Comparison of ENCODE assay signal across 23 mouse cellular contexts in genomic region chr9:50876287-50876686, GRCm38 (mm10). TPM values are rescaled to one million over a fixed set of nuclear protein-coding genes. Genes with fewer than 3 reads are reported as not detected.
A peak's percentile ranks its signal among the peaks of the same experiment; 100 is the strongest.
DNase-seq lines count a peak whose midpoint lies in the region; ATAC-seq and TF ChIP-seq lines count a peak whose summit lies in the region.
"Had no signal": no experiment of that assay in that cellular context is flagged by ENCODE, and none has a peak within 500 bp of the region (broad histone marks: within the 10 kb centered on the region; RNA-seq: fewer than 3 reads in every experiment).

No protein-coding gene starts in this region.

- H3K36me3 ChIP-seq in liver, postnatal 0 days (replicated peaks; ENCODE audit: insufficient read depth, low read length): peaks cover 75% of the 10 kb centered on the region
- H3K36me3 ChIP-seq in liver, embryonic 11.5 days (ENCODE audit: control insufficient read depth, insufficient read depth, low read length): peaks cover 49% of the 10 kb centered on the region

- H3K4me3 ChIP-seq in liver, postnatal 0 days (ENCODE audit: low read depth, low read length): no peak overlapping the region
- H3K4me3 ChIP-seq in liver, embryonic 11.5 days (ENCODE audit: low read depth, low read length): no peak overlapping the region
- no peak overlapping the region for H3K4me3 ChIP-seq in brown adipose tissue, adult 24 weeks (ENCODE audit: insufficient read depth, low read depth, low read length)
- H3K4me3 ChIP-seq: forebrain, embryonic 10.5 days; heart, embryonic 12.5 days; layer of hippocampus, adult 2 months; liver, embryonic 13.5 days; megakaryocyte, embryonic 14.5 days; midbrain, embryonic 13.5 days had no signal

- H3K4me2 ChIP-seq in liver, postnatal 0 days (ENCODE audit: low read depth, low read length): no peak overlapping the region
- H3K4me2 ChIP-seq in liver, embryonic 11.5 days: no peak overlapping the region
- H3K4me2 ChIP-seq: heart, embryonic 12.5 days; liver, embryonic 13.5 days; lung, embryonic 14.5 days; midbrain, embryonic 13.5 days had no signal

- TF ChIP-seq CTCF in liver, postnatal 0 days (IDR thresholded peaks at IDR 0.05; ENCODE audit: low read depth): no peak

- H3K4me1 ChIP-seq in liver, postnatal 0 days (ENCODE audit: insufficient read depth): no peaks in the 10 kb centered on the region
- no peaks in the 10 kb centered on the region for H3K4me1 ChIP-seq in liver, embryonic 11.5 days (replicated peaks; ENCODE audit: control insufficient read depth, insufficient read depth, low read length)
- peaks cover 2% of the 10 kb centered on the region; the same call in 1 of the 2 replicates for H3K4me1 ChIP-seq in brown adipose tissue, adult 24 weeks (ENCODE audit: control insufficient read depth, insufficient read depth, insufficient read length, low read length)
- H3K4me1 ChIP-seq: forebrain, embryonic 10.5 days; heart, embryonic 12.5 days; liver, embryonic 13.5 days; midbrain, embryonic 13.5 days had no signal

- no peak for TF ChIP-seq EP300 in liver, postnatal 0 days (IDR thresholded peaks at IDR 0.05; ENCODE audit: low read depth)

- peak; percentile 66 for DNase-seq in adrenal gland, adult 8-10 months
- no peak for DNase-seq in adrenal gland, postnatal 4 days (ENCODE audit: low spot score in 2 of 2)
- DNase-seq in liver, postnatal 0 days: no peak
- DNase-seq in liver, embryonic 11.5 days (ENCODE audit: low spot score): no peak
- DNase-seq in right cerebral cortex, postnatal 10 days (ENCODE audit: low spot score in 2 of 2): no peak
- no peak for DNase-seq in right cerebral cortex, postnatal 36 days (ENCODE audit: low spot score in 2 of 2)
- DNase-seq: cerebellum, adult 11-12 months; gastrocnemius, postnatal 25 days; heart, adult 18-20 months; heart, postnatal 10 days; liver, embryonic 13.5 days; lung, embryonic 14.5 days; lung, postnatal 36 days; right cerebral cortex, postnatal 25 days; thymus, postnatal 36 days had no signal

- H3K9ac ChIP-seq in liver, postnatal 0 days (replicated peaks): no peak overlapping the region
- H3K9ac ChIP-seq in liver, embryonic 11.5 days (ENCODE audit: low read depth, low read length): no peak overlapping the region
- H3K9ac ChIP-seq: heart, embryonic 12.5 days; liver, embryonic 13.5 days; lung, embryonic 14.5 days; midbrain, embryonic 13.5 days had no signal

- no peaks in the 10 kb centered on the region for H3K9me3 ChIP-seq in liver, postnatal 0 days (ENCODE audit: low read length)
- H3K9me3 ChIP-seq in liver, embryonic 11.5 days (ENCODE audit: control insufficient read depth, low read length): no peaks in the 10 kb centered on the region
- H3K9me3 ChIP-seq: forebrain, embryonic 10.5 days; heart, embryonic 12.5 days; liver, embryonic 13.5 days; megakaryocyte, embryonic 14.5 days; midbrain, embryonic 13.5 days had no signal

- no peaks in the 10 kb centered on the region for H3K27me3 ChIP-seq in liver, postnatal 0 days (ENCODE audit: insufficient read depth, low read length)
- no peaks in the 10 kb centered on the region for H3K27me3 ChIP-seq in liver, embryonic 11.5 days (replicated peaks; ENCODE audit: control insufficient read depth, insufficient read depth, low read length)
- H3K27me3 ChIP-seq: heart, embryonic 12.5 days; liver, embryonic 13.5 days; megakaryocyte, embryonic 14.5 days; midbrain, embryonic 13.5 days had no signal

- H3K27ac ChIP-seq in liver, postnatal 0 days (ENCODE audit: low read depth): no peak overlapping the region
- no peak overlapping the region for H3K27ac ChIP-seq in liver, embryonic 11.5 days (ENCODE audit: low read depth, low read length)
- peak overlapping the region; percentile 87 for H3K27ac ChIP-seq in brown adipose tissue, adult 24 weeks (replicated peaks; ENCODE audit: low read depth, low read length)
- H3K27ac ChIP-seq: forebrain, embryonic 10.5 days; hindbrain, postnatal 0 days; layer of hippocampus, adult 2 months; liver, embryonic 13.5 days; midbrain, embryonic 13.5 days had no signal

- 91% methylated on average over 3 of the region's 3 CpGs for WGBS in liver, postnatal 0 days (ENCODE audit: insufficient replicate concordance)
- WGBS in liver, embryonic 11.5 days: 96% methylated on average over 3 of the region's 3 CpGs

- ATAC-seq in liver, postnatal 0 days: peak; percentile 60; the same call in 1 of the 2 replicates
- no peak for ATAC-seq in liver, embryonic 11.5 days (replicated peaks; ENCODE audit: low FRiP score)
- ATAC-seq: hindbrain, postnatal 0 days; intestine, embryonic 16.5 days; midbrain, embryonic 13.5 days had no signal

RNA-seq across cellular contexts. Expression of gene Ppp2r1b, which starts 31.2 kb away (rescaled TPM):
- total RNA-seq in adrenal gland, adult 8-10 months (2022): 10 to 100 TPM; 32.9 to 46.7 (median 43.7) TPM
- 10 to 100 TPM; 35.8 to 35.9 TPM for total RNA-seq in adrenal gland, postnatal 4 days (2021)
- 18.8 and 29.0 TPM in 2 replicates for polyA plus RNA-seq in liver, postnatal 0 days (2015; fragmentation: Nextera tagmentation; extraction: Ambion mirVana)
- 143 and 172 TPM in 2 replicates for polyA plus RNA-seq in liver, embryonic 11.5 days (2014; fragmentation: Nextera tagmentation; extraction: Ambion mirVana)
- polyA plus RNA-seq in brown adipose tissue, adult 24 weeks (2012; ENCODE audit: insufficient read depth, insufficient read length, missing spikeins): 35.1 and 41.6 TPM in 2 replicates
